Mouse (Mus musculus): Measurements from ENCODE around the gene Clip2.

- TF ChIP-seq CTCF (IDR thresholded peaks at IDR 0.05; ENCODE audit: extremely low read depth, insufficient read depth, insufficient read length, insufficient replicate concordance) (no peak), POLR2A (IDR thresholded peaks at IDR 0.05; ENCODE audit: low read depth, low read length) (no peak)
These were observed 106.3 kb downstream of the Clip2 start for GRCm38 (mm10) chr5:134445895-134446294.
